Mouse (Mus musculus): ENCODE measurements around the gene Fbxl17. TPM values are rescaled to one million over a fixed set of nuclear protein-coding genes. Genes with fewer than 3 reads are reported as not detected.
A peak's percentile ranks its signal among the peaks of the same experiment; 100 is the strongest.

The Fbxl17 gene
- polyA plus RNA-seq, 1 experiment from 2014 or later: 6.8 TPM

DNA sequence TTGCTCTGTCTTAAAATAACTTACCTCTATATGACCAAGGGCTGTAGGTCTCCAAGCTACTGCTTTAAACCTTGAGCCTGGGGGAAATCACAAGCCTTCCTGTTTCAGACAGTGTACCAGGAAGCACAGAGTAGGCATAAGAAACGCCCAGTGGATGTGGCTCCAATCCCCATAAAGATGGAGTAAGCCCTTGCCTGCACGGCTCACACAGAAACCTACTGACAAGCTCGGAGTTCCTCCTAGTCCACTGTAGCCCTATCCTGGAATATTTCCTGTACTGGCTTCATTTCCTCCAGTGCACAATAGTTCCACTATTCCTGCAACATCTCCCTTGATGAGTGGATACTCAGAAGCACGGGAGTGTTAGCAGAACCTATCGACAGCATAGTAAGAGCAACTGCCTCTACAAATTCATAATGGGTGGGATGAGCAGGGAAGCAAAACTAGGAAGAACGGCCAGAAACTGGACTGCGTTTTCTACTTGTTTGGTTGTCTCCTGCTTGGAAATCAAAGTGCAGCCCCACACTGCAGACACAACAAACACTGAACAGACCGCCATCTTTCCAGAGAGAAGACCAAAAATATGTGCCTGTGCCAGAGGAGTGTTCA lies 7.0 kb downstream of the Fbxl17 start:
- no peak for DNase-seq (ENCODE audit: low spot score)
- no peak for ATAC-seq (ENCODE audit: insufficient number of reproducible peaks, low FRiP score, low TSS enrichment, low read depth)
- Histone ChIP-seq H3K4me3 (ENCODE audit: low read depth, low read length) (no peak overlapping the region), H3K9ac (ENCODE audit: low read length) (no peak overlapping the region), H3K9me3 (ENCODE audit: control insufficient read depth, low read length) (no peaks in the 10 kb centered on the region), H3K27ac (replicated peaks; ENCODE audit: low read depth, low read length) (no peak overlapping the region), H3K27me3 (ENCODE audit: control insufficient read depth, insufficient read depth, low read length) (no peaks in the 10 kb centered on the region), H3K36me3 (ENCODE audit: control insufficient read depth, insufficient read depth, low read length) (0 out of 2 replicates have a peak, but pooled peaks cover 2% of the 10 kb centered on the region), H3K4me1 (ENCODE audit: control insufficient read depth, insufficient read depth, low read length) (peaks cover 8% of the 10 kb centered on the region; the same call in 1 of the 2 replicates), H3K4me2 (ENCODE audit: low read depth, severe bottlenecking) (no peak overlapping the region)
- 80% methylated on average over 8 of the region's 8 CpGs for WGBS

- no peak for ATAC-seq (ENCODE audit: insufficient number of reproducible peaks, low FRiP score, low TSS enrichment, low read depth)
- WGBS: 81% methylated on average over 4 of the region's 4 CpGs
These were observed 10.3 kb downstream of the Fbxl17 start for GRCm38 (mm10) chr17:63489525-63489924.

DNA sequence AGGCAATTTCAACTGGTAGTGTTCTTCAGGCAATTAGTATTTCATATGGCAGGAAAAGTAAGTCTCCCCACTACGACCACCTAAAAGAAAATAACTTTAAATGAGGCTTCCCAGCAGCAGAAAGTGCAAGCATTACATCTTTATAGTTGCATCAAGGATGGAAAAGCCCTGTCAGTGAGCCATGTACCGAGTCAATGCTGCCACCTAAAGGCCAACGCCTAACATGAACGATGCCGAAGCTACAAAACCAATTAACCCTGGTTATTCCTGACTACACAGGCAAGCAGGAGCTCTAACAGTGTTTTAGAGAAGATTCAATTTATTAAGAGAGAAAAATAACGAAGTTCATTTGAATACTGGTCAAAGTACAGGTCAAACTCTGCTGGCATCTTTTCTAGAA lies 32.0 kb downstream of the Fbxl17 start:
- Histone ChIP-seq H3K27ac (replicated peaks; ENCODE audit: low read depth, low read length) (no peak overlapping the region), H3K9me3 (ENCODE audit: control insufficient read depth, low read length) (no peaks in the 10 kb centered on the region), H3K36me3 (ENCODE audit: control insufficient read depth, insufficient read depth, low read length) (no peaks in the 10 kb centered on the region), H3K4me2 (ENCODE audit: low read depth, severe bottlenecking) (no peak overlapping the region), H3K4me3 (ENCODE audit: low read depth, low read length) (no peak overlapping the region), H3K9ac (ENCODE audit: low read length) (no peak overlapping the region), H3K4me1 (ENCODE audit: control insufficient read depth, insufficient read depth, low read length) (no peaks in the 10 kb centered on the region), H3K27me3 (ENCODE audit: control insufficient read depth, insufficient read depth, low read length) (no peaks in the 10 kb centered on the region)
- ATAC-seq (ENCODE audit: insufficient number of reproducible peaks, low FRiP score, low TSS enrichment, low read depth): no peak
- 9% methylated on average over 6 of the region's 6 CpGs for WGBS
- peak; percentile 74 for DNase-seq (ENCODE audit: low spot score)

More at GRCm38 (mm10) chr17:63489525-63489924, 10.3 kb downstream of the Fbxl17 start:
- no peaks in the 10 kb centered on the region for H3K9me3 ChIP-seq (ENCODE audit: control insufficient read depth, low read length)
- H3K27ac ChIP-seq (replicated peaks; ENCODE audit: low read depth, low read length): no peak overlapping the region
- no peak for DNase-seq (ENCODE audit: low spot score)
- no peak overlapping the region for H3K4me3 ChIP-seq (ENCODE audit: low read depth, low read length)
- H3K4me2 ChIP-seq (ENCODE audit: low read depth, severe bottlenecking): no peak overlapping the region
- H3K4me1 ChIP-seq (ENCODE audit: control insufficient read depth, insufficient read depth, low read length): no peaks in the 10 kb centered on the region
- no peak overlapping the region for H3K9ac ChIP-seq (ENCODE audit: low read length)
- 0 out of 2 replicates have a peak, but pooled peaks cover 2% of the 10 kb centered on the region for H3K36me3 ChIP-seq (ENCODE audit: control insufficient read depth, insufficient read depth, low read length)
- no peaks in the 10 kb centered on the region for H3K27me3 ChIP-seq (ENCODE audit: control insufficient read depth, insufficient read depth, low read length)

- no peaks in the 10 kb centered on the region for H3K36me3 ChIP-seq (ENCODE audit: control insufficient read depth, insufficient read depth, low read length)
- H3K27me3 ChIP-seq (ENCODE audit: control insufficient read depth, insufficient read depth, low read length): no peaks in the 10 kb centered on the region
- H3K4me3 ChIP-seq (ENCODE audit: low read depth, low read length): no peak overlapping the region
These were observed 34.6 kb downstream of the Fbxl17 start for GRCm38 (mm10) chr17:63465239-63465638.

DNA sequence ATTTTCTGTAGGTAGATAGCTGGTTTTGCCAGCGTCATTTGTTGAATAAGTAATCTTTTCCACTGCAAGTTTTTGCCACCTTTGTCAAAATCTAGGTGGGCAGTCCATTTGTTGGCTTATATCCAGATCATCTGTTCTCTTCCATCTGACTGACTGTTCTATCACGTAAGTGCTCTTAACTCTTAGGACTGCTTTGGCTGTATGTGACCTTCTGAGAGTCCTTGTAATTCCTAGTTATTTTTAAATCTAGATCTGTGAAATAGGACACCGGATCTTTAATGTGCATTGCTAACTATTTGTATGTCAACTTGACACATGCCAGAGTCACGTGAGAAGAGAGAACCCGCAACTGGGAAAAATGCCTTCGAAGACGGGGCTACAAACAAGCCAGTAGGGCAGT lies 37.3 kb downstream of the Fbxl17 start:
- WGBS: 83% methylated on average over 7 of the region's 7 CpGs
- ATAC-seq (ENCODE audit: insufficient number of reproducible peaks, low FRiP score, low TSS enrichment, low read depth) (no peak), DNase-seq (ENCODE audit: low spot score) (no peak)
- H3K9ac ChIP-seq (ENCODE audit: low read length): no peak overlapping the region
- no peaks in the 10 kb centered on the region for H3K9me3 ChIP-seq (ENCODE audit: control insufficient read depth, low read length)
- no peak overlapping the region for H3K27ac ChIP-seq (replicated peaks; ENCODE audit: low read depth, low read length)
- H3K36me3 ChIP-seq (ENCODE audit: control insufficient read depth, insufficient read depth, low read length): no peaks in the 10 kb centered on the region
- no peak overlapping the region for H3K4me3 ChIP-seq (ENCODE audit: low read depth, low read length)
- no peak overlapping the region for H3K4me2 ChIP-seq (ENCODE audit: low read depth, severe bottlenecking)
- no peaks in the 10 kb centered on the region for H3K27me3 ChIP-seq (ENCODE audit: control insufficient read depth, insufficient read depth, low read length)
- H3K4me1 ChIP-seq (ENCODE audit: control insufficient read depth, insufficient read depth, low read length): no peaks in the 10 kb centered on the region

More at GRCm38 (mm10) chr17:63465239-63465638, 34.6 kb downstream of the Fbxl17 start:
- ATAC-seq (ENCODE audit: insufficient number of reproducible peaks, low FRiP score, low TSS enrichment, low read depth) (no peak), DNase-seq (ENCODE audit: low spot score) (no peak)
- Histone ChIP-seq H3K27ac (replicated peaks; ENCODE audit: low read depth, low read length) (no peak overlapping the region), H3K4me2 (ENCODE audit: low read depth, severe bottlenecking) (no peak overlapping the region), H3K4me1 (ENCODE audit: control insufficient read depth, insufficient read depth, low read length) (no peaks in the 10 kb centered on the region), H3K9ac (ENCODE audit: low read length) (no peak overlapping the region), H3K9me3 (ENCODE audit: control insufficient read depth, low read length) (no peaks in the 10 kb centered on the region)
- WGBS: 85% methylated on average over 1 of the region's 1 CpGs

GRCm38 (mm10) chr17:63459712-63460495 lies 39.9 kb downstream of the Fbxl17 start:
- H3K4me1 ChIP-seq (ENCODE audit: control insufficient read depth, insufficient read depth, low read length): no peaks in the 10 kb centered on the region
- H3K9ac ChIP-seq (ENCODE audit: low read length): no peak overlapping the region
- H3K9me3 ChIP-seq (ENCODE audit: control insufficient read depth, low read length): no peaks in the 10 kb centered on the region
- no peak overlapping the region for H3K4me2 ChIP-seq (ENCODE audit: low read depth, severe bottlenecking)
- WGBS: 58% methylated on average over 9 of the region's 9 CpGs
- H3K36me3 ChIP-seq (ENCODE audit: control insufficient read depth, insufficient read depth, low read length): no peaks in the 10 kb centered on the region
- no peak overlapping the region for H3K4me3 ChIP-seq (ENCODE audit: low read depth, low read length)
- no peaks in the 10 kb centered on the region for H3K27me3 ChIP-seq (ENCODE audit: control insufficient read depth, insufficient read depth, low read length)
- H3K27ac ChIP-seq (replicated peaks; ENCODE audit: low read depth, low read length): no peak overlapping the region
- no peak for DNase-seq (ENCODE audit: low spot score)
- ATAC-seq (ENCODE audit: insufficient number of reproducible peaks, low FRiP score, low TSS enrichment, low read depth): no peak

- no peak overlapping the region for H3K9ac ChIP-seq (ENCODE audit: low read length)
- H3K4me1 ChIP-seq (ENCODE audit: control insufficient read depth, insufficient read depth, low read length): no peaks in the 10 kb centered on the region
- 98% methylated on average over 3 of the region's 3 CpGs for WGBS
- no peak overlapping the region for H3K27ac ChIP-seq (replicated peaks; ENCODE audit: low read depth, low read length)
- no peaks in the 10 kb centered on the region for H3K27me3 ChIP-seq (ENCODE audit: control insufficient read depth, insufficient read depth, low read length)
- no peak for DNase-seq (ENCODE audit: low spot score)
- H3K4me2 ChIP-seq (ENCODE audit: low read depth, severe bottlenecking): no peak overlapping the region
- ATAC-seq (ENCODE audit: insufficient number of reproducible peaks, low FRiP score, low TSS enrichment, low read depth): no peak
- H3K36me3 ChIP-seq (ENCODE audit: control insufficient read depth, insufficient read depth, low read length): no peaks in the 10 kb centered on the region
- no peak overlapping the region for H3K4me3 ChIP-seq (ENCODE audit: low read depth, low read length)
- H3K9me3 ChIP-seq (ENCODE audit: control insufficient read depth, low read length): no peaks in the 10 kb centered on the region
These were observed 41.8 kb downstream of the Fbxl17 start for GRCm38 (mm10) chr17:63458052-63458451.

- DNase-seq (ENCODE audit: low spot score) (no peak), ATAC-seq (ENCODE audit: insufficient number of reproducible peaks, low FRiP score, low TSS enrichment, low read depth) (no peak)
- no peak overlapping the region for H3K4me3 ChIP-seq (ENCODE audit: low read depth, low read length)
- WGBS: 79% methylated on average over 10 of the region's 10 CpGs
- no peaks in the 10 kb centered on the region for H3K36me3 ChIP-seq (ENCODE audit: control insufficient read depth, insufficient read depth, low read length)
- H3K27me3 ChIP-seq (ENCODE audit: control insufficient read depth, insufficient read depth, low read length): no peaks in the 10 kb centered on the region
- H3K9ac ChIP-seq (ENCODE audit: low read length): no peak overlapping the region
- H3K27ac ChIP-seq (replicated peaks; ENCODE audit: low read depth, low read length): no peak overlapping the region
- no peaks in the 10 kb centered on the region for H3K4me1 ChIP-seq (ENCODE audit: control insufficient read depth, insufficient read depth, low read length)
- no peaks in the 10 kb centered on the region for H3K9me3 ChIP-seq (ENCODE audit: control insufficient read depth, low read length)
- no peak overlapping the region for H3K4me2 ChIP-seq (ENCODE audit: low read depth, severe bottlenecking)
These were observed 48.4 kb downstream of the Fbxl17 start for GRCm38 (mm10) chr17:63451311-63452006.

Data from limb, embryonic 11.5 days (tissue).